Mouse (Mus musculus) embryonic facial prominence, embryonic 15.5 days (tissue): ENCODE results near the gene Sf3b2. TPM values are rescaled to one million over a fixed set of nuclear protein-coding genes. Genes with fewer than 3 reads are reported as not detected.

Source experiments
- ATAC-seq: fragments of 200-750 bp; cut with Nextera tagmentation; 2 replicates; pipeline ENCODE4 v1.8.0; 2017; ENCODE audit warnings: low read depth, moderate TSS enrichment; ENCODE audit not compliant: insufficient number of reproducible peaks, low FRiP score, low TSS enrichment
- H3K27ac ChIP-seq: fragments of 300-500 bp; sonication (generic); replicated peaks from 2 replicates; pipeline ENCODE4 v1.5.1; 2015; ENCODE audit warnings: mild to moderate bottlenecking, inconsistent platforms
- H3K27me3 ChIP-seq: fragments of 300-500 bp; sonication (generic); 2 replicates; pipeline ENCODE4 v1.6.1; 2015; ENCODE audit warnings: inconsistent platforms
- H3K36me3 ChIP-seq: fragments of 300-500 bp; sonication (generic); 2 replicates; pipeline ENCODE4 v1.6.1; 2015; ENCODE audit warnings: mild to moderate bottlenecking, inconsistent platforms
- H3K4me1 ChIP-seq: fragments of 300-500 bp; sonication (generic); 2 replicates; pipeline ENCODE4 v1.6.1; 2015; ENCODE audit warnings: inconsistent platforms
- H3K4me2 ChIP-seq: fragments of 300-500 bp; sonication (generic); replicated peaks from 2 replicates; pipeline ENCODE4 v1.6.1; 2015; ENCODE audit warnings: mild to moderate bottlenecking, inconsistent platforms
- H3K4me3 ChIP-seq: fragments of 300-500 bp; sonication (generic); replicated peaks from 2 replicates; pipeline ENCODE4 v1.5.1; 2015; ENCODE audit warnings: mild to moderate bottlenecking, inconsistent platforms
- H3K9ac ChIP-seq: fragments of 300-500 bp; sonication (generic); 2 replicates; pipeline ENCODE4 v1.6.1; 2015; ENCODE audit warnings: inconsistent platforms
- H3K9me3 ChIP-seq: fragments of 300-500 bp; sonication (generic); replicated peaks from 2 replicates; pipeline ENCODE4 v1.6.1; 2016; ENCODE audit warnings: inconsistent platforms
- WGBS: fragments of 180-500 bp; shearing (Covaris S2); methylation state at CpG from one replicate; pipeline ENCODE4 v1.1.7; 2015; 5-methylcytosine and 5-hydroxymethylcytosine counted together
- polyA plus RNA-seq: library from polyadenylated mRNA; unstranded; fragments of >200 nt; fragmentation: Nextera tagmentation; extraction: Ambion mirVana; gene quantifications from 2 replicates; pipeline ENCODE4 v1.2.1, GENCODE M21; 2015

Gene Sf3b2
- polyA plus RNA-seq, 1 experiment from 2014 or later = 338 TPM

DNA sequence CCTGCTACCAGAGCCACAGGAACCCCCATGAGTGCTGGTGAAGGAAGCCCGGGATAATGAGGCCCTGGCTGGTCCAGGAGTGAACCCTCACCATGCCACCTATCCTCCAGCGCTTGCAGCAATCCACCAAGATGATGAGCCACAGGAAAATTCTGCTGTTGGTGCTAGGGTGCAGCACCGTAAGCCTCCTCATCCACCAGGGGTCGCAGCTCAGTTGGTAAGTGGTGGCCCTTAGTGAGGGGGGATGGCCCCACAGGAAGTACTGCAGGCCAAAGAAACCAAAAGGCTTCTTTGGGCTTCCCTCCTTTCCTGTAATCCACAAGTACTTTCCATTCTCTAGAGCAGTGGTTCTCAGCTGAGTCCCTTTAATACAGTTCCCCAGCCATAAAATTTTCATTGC, 7.2 kb upstream of the Sf3b2 start:
- ATAC-seq = no peak
- H3K4me3 ChIP-seq = no peak overlapping the region
- no peak overlapping the region for H3K27ac ChIP-seq
- H3K27me3 ChIP-seq = no peaks in the 10 kb centered on the region
- peaks cover 22% of the 10 kb centered on the region for H3K4me1 ChIP-seq
- 16% methylated on average over 4 of the region's 4 CpGs for WGBS
- H3K36me3 ChIP-seq = no peaks in the 10 kb centered on the region
- H3K9me3 ChIP-seq = no peaks in the 10 kb centered on the region
- H3K4me2 ChIP-seq = no peak overlapping the region
- H3K9ac ChIP-seq = no peak overlapping the region

DNA sequence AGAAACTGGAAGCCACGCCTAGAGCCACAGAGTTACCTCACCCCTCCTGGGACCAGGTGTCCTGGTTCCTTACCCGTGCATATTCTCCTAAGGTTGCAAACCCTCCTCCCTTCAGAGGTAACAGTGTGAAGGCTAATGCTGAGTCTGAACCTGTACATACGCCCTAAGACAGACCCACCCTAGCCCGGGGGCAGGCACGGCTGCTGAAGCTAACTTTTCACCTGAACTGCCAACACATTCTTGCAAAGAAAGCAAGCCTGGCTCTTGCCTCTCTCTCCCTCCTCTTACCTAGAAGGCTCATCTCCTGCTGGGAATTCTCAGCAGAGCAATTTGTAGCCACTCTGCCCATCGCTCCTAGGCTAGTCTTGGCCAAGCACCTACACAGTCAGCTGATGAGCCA, 5.3 kb upstream of the Sf3b2 start:
- Histone ChIP-seq H3K9ac (no peak overlapping the region), H3K4me3 (no peak overlapping the region), H3K4me1 (peaks cover 24% of the 10 kb centered on the region), H3K4me2 (no peak overlapping the region), H3K27me3 (no peaks in the 10 kb centered on the region), H3K27ac (no peak overlapping the region), H3K36me3 (no peaks in the 10 kb centered on the region), H3K9me3 (no peaks in the 10 kb centered on the region)
- 0 out of 2 replicates have a peak, but pooled peaks have one; percentile 22 for ATAC-seq
- WGBS = 65% methylated on average over 6 of the region's 6 CpGs

DNA sequence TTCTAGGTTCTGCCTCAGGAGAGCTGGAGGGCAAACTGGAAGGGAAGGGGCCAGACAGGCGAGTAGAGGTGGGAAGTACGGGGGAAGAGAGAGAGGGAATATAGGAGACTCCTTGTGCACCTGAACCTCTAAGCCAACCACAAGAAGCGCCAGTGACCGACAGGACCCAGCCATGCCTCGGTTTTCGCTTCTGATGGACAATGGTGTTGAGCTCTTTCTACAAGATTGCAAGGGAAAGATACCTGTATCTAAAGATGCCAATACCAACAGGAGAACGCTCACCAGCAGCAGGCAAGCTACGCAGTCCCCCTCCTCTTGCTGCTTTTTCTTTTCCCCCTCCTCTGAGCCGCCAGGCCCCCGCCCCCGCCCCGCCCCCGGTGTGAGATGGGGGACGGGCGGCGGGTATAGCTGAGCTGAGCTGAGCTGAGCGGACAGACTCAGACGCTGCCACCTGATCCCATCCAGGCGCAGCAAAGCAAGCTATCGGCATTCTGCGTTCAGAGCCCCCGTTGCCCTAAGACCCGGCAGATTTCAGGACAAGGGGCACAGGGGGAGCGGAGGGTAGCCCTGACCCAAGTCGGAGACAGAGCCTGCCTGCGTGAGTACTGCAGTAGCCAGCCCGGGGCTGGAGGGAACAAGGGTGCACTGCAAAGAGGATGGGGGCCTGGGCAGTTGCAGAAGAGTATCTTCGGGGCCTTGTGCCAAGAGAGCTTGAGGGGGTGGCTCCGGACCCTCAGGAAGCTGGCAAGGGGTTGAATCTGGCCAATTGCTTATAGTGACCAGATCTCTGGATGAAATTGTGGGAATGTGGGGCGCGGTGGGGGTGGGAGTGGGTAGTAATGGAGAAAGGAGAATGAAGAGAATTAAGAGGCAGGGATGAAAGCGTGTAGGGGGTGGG, 2.9 kb upstream of the Sf3b2 start, which contains the start of gene Gal3st3:
Gene Gal3st3 (plus strand): TSS at position 429 of the 898 bp plus-strand sequence.
- peaks cover under 1% of the 10 kb centered on the region; the same call in 1 of the 2 replicates for H3K36me3 ChIP-seq
- H3K9ac ChIP-seq = peak within 1 kb of the TSS; percentile 53
- ATAC-seq = 0 out of 2 replicates have a peak, but pooled peaks have one; percentile 14
- H3K9me3 ChIP-seq = no peaks in the 10 kb centered on the region
- H3K27ac ChIP-seq = no peak within 1 kb of the TSS
- H3K4me2 ChIP-seq = peak within 1 kb of the TSS; percentile 82
- no peaks in the 10 kb centered on the region for H3K27me3 ChIP-seq
- H3K4me1 ChIP-seq = peaks cover 36% of the 10 kb centered on the region
- WGBS = 5% methylated on average over 30 of the region's 32 CpGs
- peak within 1 kb of the TSS; percentile 48 for H3K4me3 ChIP-seq

DNA sequence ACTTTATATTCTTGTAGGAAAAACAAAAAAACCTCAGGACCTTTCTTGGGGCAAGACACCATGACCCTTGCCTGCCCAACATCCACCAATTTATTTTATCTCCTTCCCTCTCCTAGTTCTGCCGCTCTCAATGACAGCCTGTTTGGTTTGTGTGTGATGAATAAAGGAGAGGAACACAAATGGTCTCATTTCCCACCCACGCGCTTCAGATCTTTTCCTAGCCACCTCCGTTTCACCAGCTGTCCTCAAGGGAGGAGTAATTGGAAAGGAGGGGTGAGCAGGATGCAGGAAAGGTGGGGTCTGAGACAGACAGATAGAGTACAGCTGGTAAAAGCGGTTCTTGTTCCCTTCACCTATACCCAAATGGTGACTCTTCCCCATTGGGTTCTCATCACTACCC, 1.4 kb upstream of the Sf3b2 start:
- WGBS = 77% methylated on average over 5 of the region's 5 CpGs

GRCm38 (mm10) chr19:5295736-5296075, 451 bp upstream of the Sf3b2 start:
- H3K4me1 ChIP-seq = peaks cover 41% of the 10 kb centered on the region
- WGBS = 7% methylated on average over 13 of the region's 13 CpGs
- H3K27me3 ChIP-seq = no peaks in the 10 kb centered on the region
- ATAC-seq = peak; percentile 45
- H3K36me3 ChIP-seq = peaks cover 23% of the 10 kb centered on the region
- H3K4me3 ChIP-seq = peak overlapping the region; percentile 97
- H3K27ac ChIP-seq = peak overlapping the region; percentile 85
- H3K9me3 ChIP-seq = no peaks in the 10 kb centered on the region
- H3K9ac ChIP-seq = peak overlapping the region; percentile 37
- peak overlapping the region; percentile 72 for H3K4me2 ChIP-seq

More for the DNA sequence above, 1.4 kb upstream of the Sf3b2 start:
- H3K27me3 ChIP-seq = no peaks in the 10 kb centered on the region
- no peaks in the 10 kb centered on the region for H3K9me3 ChIP-seq
- ATAC-seq = no peak
- peaks cover 41% of the 10 kb centered on the region for H3K4me1 ChIP-seq
- no peak overlapping the region; the same call in 1 of the 2 replicates for H3K4me2 ChIP-seq
- peaks cover 13% of the 10 kb centered on the region for H3K36me3 ChIP-seq
- H3K27ac ChIP-seq = no peak overlapping the region
- H3K9ac ChIP-seq = no peak overlapping the region
- H3K4me3 ChIP-seq = no peak overlapping the region

DNA sequence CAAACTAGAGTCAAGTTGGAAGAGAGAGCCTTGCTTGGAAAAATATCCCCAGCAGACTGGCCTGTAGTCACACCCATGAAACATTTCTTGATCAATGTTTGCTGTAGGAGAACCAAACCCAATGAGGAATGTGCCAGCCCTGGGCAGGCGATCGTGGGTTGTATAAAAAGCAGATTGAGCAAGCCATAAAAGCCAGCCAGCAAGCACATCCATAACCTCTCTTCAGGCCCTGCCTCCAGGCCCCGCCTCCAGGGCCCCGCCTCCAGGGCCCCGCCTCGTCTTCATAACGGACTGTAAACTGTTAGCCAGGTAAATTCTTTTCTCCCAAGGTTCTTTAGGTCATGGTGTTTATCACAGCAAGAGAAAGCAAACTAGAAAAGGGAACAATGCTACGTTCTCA, 16.9 kb downstream of the Sf3b2 start:
- Histone ChIP-seq H3K9me3 (no peaks in the 10 kb centered on the region), H3K9ac (no peak overlapping the region), H3K4me1 (peaks cover 9% of the 10 kb centered on the region), H3K36me3 (peaks cover 87% of the 10 kb centered on the region), H3K27ac (no peak overlapping the region), H3K4me2 (no peak overlapping the region), H3K4me3 (no peak overlapping the region), H3K27me3 (no peaks in the 10 kb centered on the region)
- no peak for ATAC-seq
- WGBS = 79% methylated on average over 8 of the region's 8 CpGs

- H3K36me3 ChIP-seq = peaks cover 75% of the 10 kb centered on the region
- ATAC-seq = no peak
Observed at GRCm38 (mm10) chr19:5277140-5277539, 18.1 kb downstream of the Sf3b2 start.

GRCm38 (mm10) chr19:5276531-5276930, 18.7 kb downstream of the Sf3b2 start:
- no peaks in the 10 kb centered on the region for H3K27me3 ChIP-seq
- ATAC-seq = no peak
- WGBS = 89% methylated on average over 2 of the region's 2 CpGs
- no peaks in the 10 kb centered on the region for H3K9me3 ChIP-seq
- H3K4me1 ChIP-seq = peaks cover 17% of the 10 kb centered on the region
- H3K27ac ChIP-seq = no peak overlapping the region
- no peak overlapping the region for H3K9ac ChIP-seq
- peaks cover 69% of the 10 kb centered on the region for H3K36me3 ChIP-seq
- H3K4me3 ChIP-seq = no peak overlapping the region
- H3K4me2 ChIP-seq = no peak overlapping the region

More at GRCm38 (mm10) chr19:5277140-5277539, 18.1 kb downstream of the Sf3b2 start:
- 84% methylated on average over 3 of the region's 3 CpGs for WGBS
- H3K27me3 ChIP-seq = no peaks in the 10 kb centered on the region
- H3K27ac ChIP-seq = no peak overlapping the region
- H3K9ac ChIP-seq = no peak overlapping the region
- H3K4me2 ChIP-seq = no peak overlapping the region
- no peaks in the 10 kb centered on the region for H3K9me3 ChIP-seq
- peaks cover 11% of the 10 kb centered on the region for H3K4me1 ChIP-seq
- H3K4me3 ChIP-seq = no peak overlapping the region

DNA sequence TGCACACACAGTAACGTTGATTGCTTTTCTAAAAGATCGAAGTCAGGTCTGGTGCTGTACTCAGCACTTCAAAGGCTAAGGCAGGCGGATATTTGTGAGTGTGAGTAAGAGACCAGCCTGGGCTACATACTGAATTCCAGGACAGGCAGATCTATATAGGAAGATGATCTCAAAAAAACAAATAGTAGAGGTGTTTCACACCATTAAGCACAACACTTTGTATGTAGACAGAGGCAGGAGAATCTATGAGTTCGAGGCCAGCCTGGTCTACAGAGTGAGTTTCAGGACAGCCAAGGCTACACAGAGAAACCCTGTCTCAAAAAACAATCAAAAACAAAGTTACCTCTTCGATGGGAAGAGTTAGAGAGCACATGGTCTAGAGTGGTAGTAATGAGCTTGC, 19.5 kb downstream of the Sf3b2 start:
- WGBS = 88% methylated on average over 5 of the region's 5 CpGs
- H3K4me2 ChIP-seq = no peak overlapping the region
- peaks cover 61% of the 10 kb centered on the region for H3K36me3 ChIP-seq

GRCm38 (mm10) chr19:5274641-5275040, 20.6 kb downstream of the Sf3b2 start:
- no peak overlapping the region for H3K4me3 ChIP-seq
- H3K9ac ChIP-seq = no peak overlapping the region
- WGBS = 87% methylated on average over 13 of the region's 13 CpGs
- H3K27ac ChIP-seq = peak overlapping the region; percentile 94; the same call in 1 of the 2 replicates
- H3K9me3 ChIP-seq = no peaks in the 10 kb centered on the region
- ATAC-seq = no peak
- no peak overlapping the region for H3K4me2 ChIP-seq
- peaks cover 30% of the 10 kb centered on the region for H3K4me1 ChIP-seq
- H3K36me3 ChIP-seq = peaks cover 56% of the 10 kb centered on the region
- no peaks in the 10 kb centered on the region for H3K27me3 ChIP-seq

More for the DNA sequence above, 19.5 kb downstream of the Sf3b2 start:
- no peaks in the 10 kb centered on the region for H3K9me3 ChIP-seq
- H3K4me1 ChIP-seq = peaks cover 21% of the 10 kb centered on the region
- H3K27me3 ChIP-seq = no peaks in the 10 kb centered on the region
- H3K4me3 ChIP-seq = no peak overlapping the region
- H3K9ac ChIP-seq = no peak overlapping the region
- no peak for ATAC-seq
- no peak overlapping the region for H3K27ac ChIP-seq

GRCm38 (mm10) chr19:5273916-5274315, 21.3 kb downstream of the Sf3b2 start:
- H3K36me3 ChIP-seq = peaks cover 48% of the 10 kb centered on the region
- no peaks in the 10 kb centered on the region for H3K27me3 ChIP-seq
- H3K9ac ChIP-seq = peak overlapping the region; percentile 1; the same call in 1 of the 2 replicates
- 61% methylated on average over 4 of the region's 4 CpGs for WGBS
- H3K9me3 ChIP-seq = no peaks in the 10 kb centered on the region
- peak overlapping the region; percentile 93; the same call in 1 of the 2 replicates for H3K4me3 ChIP-seq
- H3K27ac ChIP-seq = peak overlapping the region; percentile 94
- ATAC-seq = no peak
- H3K4me1 ChIP-seq = peaks cover 31% of the 10 kb centered on the region
- peak overlapping the region; percentile 80; the same call in 1 of the 2 replicates for H3K4me2 ChIP-seq
